Mouse (Mus musculus): Measurements from ENCODE around the gene Fbxw11. TPM values are rescaled to one million over a fixed set of nuclear protein-coding genes. Genes with fewer than 3 reads are reported as not detected.

Gene Fbxw11
- polyA plus RNA-seq (2014; fragmentation: Illumina TruSeq; extraction: RNeasy Lipid Tissue Mini Kit (QIAGEN cat#74804); ENCODE audit: low replicate concordance): 57.1 TPM

DNA sequence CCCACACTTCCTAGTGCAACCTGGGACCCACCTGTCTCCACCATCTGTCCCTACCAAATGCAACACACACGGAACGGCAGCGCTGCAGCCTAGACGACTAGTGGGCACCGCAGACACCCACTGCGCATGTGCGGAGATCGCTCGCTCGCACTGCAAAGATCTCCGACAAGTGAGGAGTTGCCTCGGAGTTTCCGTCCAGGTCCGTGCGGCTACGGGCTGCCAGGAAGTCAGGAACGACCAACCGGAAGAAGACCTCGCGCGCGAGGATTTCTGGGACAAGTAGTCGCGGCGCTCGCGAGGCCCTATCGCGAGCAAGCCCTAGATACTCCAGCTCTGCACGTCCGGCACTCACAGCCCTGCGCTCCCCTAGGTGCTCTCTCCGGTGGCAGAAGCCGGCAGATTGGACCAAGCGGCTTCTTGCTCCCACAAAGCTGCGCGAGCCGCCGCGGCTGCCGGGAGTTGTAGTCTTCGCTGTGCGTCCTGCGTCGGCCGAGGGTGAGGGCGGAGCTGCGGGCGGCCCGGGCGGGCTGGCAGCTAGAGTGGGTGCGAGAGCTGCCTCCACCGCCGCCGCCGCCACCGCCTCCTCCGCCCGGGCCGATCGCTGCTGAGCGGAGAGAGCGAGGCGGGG lies at the start of gene Fbxw11:
TSS of gene Fbxw11 (plus strand) at position 476 of the 628 bp plus-strand sequence.

Other genes starting within 250 kb of the Fbxw11 start
- 0.59 TPM for gene Ubtd2, start 187.4 kb upstream of the Fbxw11 start, polyA plus RNA-seq (2014; fragmentation: Illumina TruSeq; extraction: RNeasy Lipid Tissue Mini Kit (QIAGEN cat#74804); ENCODE audit: low replicate concordance)
- not detected for gene Efcab9, start 110.6 kb upstream of the Fbxw11 start, polyA plus RNA-seq (2014; fragmentation: Illumina TruSeq; extraction: RNeasy Lipid Tissue Mini Kit (QIAGEN cat#74804); ENCODE audit: low replicate concordance)
- gene Stk10, start 109.4 kb upstream of the Fbxw11 start, polyA plus RNA-seq (2014; fragmentation: Illumina TruSeq; extraction: RNeasy Lipid Tissue Mini Kit (QIAGEN cat#74804); ENCODE audit: low replicate concordance): 1.2 TPM
- not detected for gene Smim23, start 181.9 kb downstream of the Fbxw11 start, polyA plus RNA-seq (2014; fragmentation: Illumina TruSeq; extraction: RNeasy Lipid Tissue Mini Kit (QIAGEN cat#74804); ENCODE audit: low replicate concordance)